Mouse (Mus musculus) heart, embryonic 12.5 days (tissue): ENCODE measurements around the gene Uqcr11. TPM values are rescaled to one million over a fixed set of nuclear protein-coding genes. Genes with fewer than 3 reads are reported as not detected.
A peak's percentile ranks its signal among the peaks of the same experiment; 100 is the strongest.

Source experiments
- ATAC-seq: fragments of 200-750 bp; cut with Nextera tagmentation; 2 replicates; pipeline ENCODE4 v1.8.0; 2017; ENCODE audit warnings: moderate TSS enrichment, moderate library complexity; ENCODE audit not compliant: insufficient number of reproducible peaks, low FRiP score
- H3K27ac ChIP-seq: fragments of 300-500 bp; sonication (generic); 2 replicates; pipeline ENCODE4 v1.5.1; 2016; ENCODE audit warnings: mild to moderate bottlenecking, moderate library complexity; ENCODE audit not compliant: poor library complexity, severe bottlenecking
- H3K27me3 ChIP-seq: fragments of 300-500 bp; sonication (generic); replicated peaks from 2 replicates; pipeline ENCODE4 v1.6.1; 2016; ENCODE audit warnings: mild to moderate bottlenecking, moderate library complexity
- H3K36me3 ChIP-seq: fragments of 300-500 bp; sonication (generic); 2 replicates; pipeline ENCODE4 v1.6.1; 2016; ENCODE audit warnings: mild to moderate bottlenecking, moderate library complexity
- H3K4me1 ChIP-seq: fragments of 300-500 bp; sonication (generic); replicated peaks from 2 replicates; pipeline ENCODE4 v1.6.1; 2016; ENCODE audit warnings: mild to moderate bottlenecking
- H3K4me2 ChIP-seq: fragments of 300-500 bp; sonication (generic); 2 replicates; pipeline ENCODE4 v1.6.1; 2016; ENCODE audit warnings: mild to moderate bottlenecking, moderate library complexity
- H3K4me3 ChIP-seq: fragments of 300-500 bp; sonication (generic); 2 replicates; pipeline ENCODE4 v1.5.1; 2016; ENCODE audit warnings: mild to moderate bottlenecking
- H3K9ac ChIP-seq: fragments of 300-500 bp; sonication (generic); 2 replicates; pipeline ENCODE4 v1.6.1; 2016; ENCODE audit warnings: mild to moderate bottlenecking, moderate library complexity
- H3K9me3 ChIP-seq: fragments of 300-500 bp; sonication (generic); replicated peaks from 2 replicates; pipeline ENCODE4 v1.6.1; 2016; ENCODE audit warnings: mild to moderate bottlenecking, moderate library complexity
- WGBS: fragments of 180-500 bp; shearing (Covaris S2); methylation state at CpG from one replicate; pipeline ENCODE4 v1.1.7; 2016; 5-methylcytosine and 5-hydroxymethylcytosine counted together
- polyA plus RNA-seq: library from polyadenylated mRNA; unstranded; fragments of >200 nt; fragmentation: Nextera tagmentation; extraction: Ambion mirVana; gene quantifications from 2 replicates; pipeline ENCODE4 v1.2.1, GENCODE M21; 2016

Uqcr11 gene
- polyA plus RNA-seq = 951 and 1,026 TPM in 2 replicates

DNA sequence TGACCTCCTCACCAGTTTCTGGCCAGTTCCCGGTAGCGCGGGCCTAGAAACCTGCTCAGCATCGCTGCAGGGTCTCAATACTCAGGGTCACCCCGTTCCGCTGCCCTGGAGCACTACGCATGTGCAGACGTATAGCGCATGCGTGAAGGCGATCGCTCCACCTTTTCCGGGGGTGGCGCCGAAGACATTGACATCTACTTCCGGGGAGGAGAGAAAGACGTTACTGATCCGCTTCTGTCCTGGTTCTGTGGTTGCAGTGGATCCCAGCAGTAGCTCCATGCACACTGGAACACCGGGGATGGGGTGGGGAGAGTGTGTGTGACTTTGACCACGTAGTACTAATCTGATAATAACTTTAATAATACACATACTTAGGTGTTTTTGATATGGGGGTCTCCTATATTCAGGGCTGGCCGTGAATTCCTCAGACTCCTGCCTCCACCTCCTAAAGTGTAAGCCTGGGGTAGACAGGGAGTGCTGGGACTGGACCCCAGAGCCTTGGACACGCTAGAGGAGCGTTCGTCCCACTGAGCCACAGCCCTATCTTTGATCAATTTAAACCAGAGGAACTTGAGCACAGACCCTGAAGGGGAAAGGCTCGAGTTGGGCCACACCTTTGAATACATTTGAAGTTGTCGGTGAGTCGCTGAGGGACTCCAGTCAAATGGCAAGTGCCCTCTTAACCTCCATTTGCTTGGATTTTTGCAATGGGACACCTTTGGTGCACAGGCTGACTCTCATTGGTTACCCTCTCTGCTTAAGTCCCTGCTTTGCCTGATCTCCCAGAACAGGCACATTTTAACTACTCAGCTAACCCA lies at the start of gene Uqcr11:
Gene Uqcr11 (minus strand): TSS at position 147 of the 818 bp plus-strand sequence.
- peak within 1 kb of the TSS; percentile 95 for H3K4me2 ChIP-seq

DNA sequence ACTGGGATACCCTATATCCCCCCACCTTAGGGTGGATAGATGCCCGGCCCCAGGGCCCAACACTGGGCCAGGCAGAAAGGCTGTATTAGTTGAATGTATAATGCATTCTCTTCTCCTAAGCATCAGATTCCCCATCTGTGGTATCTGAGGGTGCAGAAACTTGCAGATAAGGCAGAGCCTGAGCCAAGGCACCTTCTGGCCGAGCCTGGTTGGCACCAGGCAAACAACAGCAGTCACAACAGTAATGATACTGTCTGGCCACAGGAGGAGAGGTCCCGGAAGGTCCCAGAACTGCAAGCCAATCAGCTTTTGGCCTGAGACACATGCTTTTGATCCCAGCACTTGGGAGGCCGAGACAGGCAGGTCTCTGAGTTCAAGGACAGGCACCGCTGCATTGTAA lies 49.1 kb upstream of the Uqcr11 start:
- H3K27ac ChIP-seq = no peak overlapping the region
- no peak overlapping the region for H3K4me2 ChIP-seq
- H3K36me3 ChIP-seq = no peaks in the 10 kb centered on the region
- 82% methylated on average over 5 of the region's 5 CpGs for WGBS
- peaks cover under 1% of the 10 kb centered on the region; the same call in 1 of the 2 replicates for H3K4me1 ChIP-seq
- H3K9ac ChIP-seq = no peak overlapping the region
- ATAC-seq = no peak
- H3K27me3 ChIP-seq = peaks cover 24% of the 10 kb centered on the region
- H3K9me3 ChIP-seq = 0 out of 2 replicates have a peak, but pooled peaks cover 5% of the 10 kb centered on the region
- no peak overlapping the region for H3K4me3 ChIP-seq

More for the DNA sequence above, at the start of gene Uqcr11:
- H3K4me3 ChIP-seq = peak within 1 kb of the TSS; percentile 95
- peaks cover 56% of the 10 kb centered on the region for H3K36me3 ChIP-seq
- peak; percentile 82 for ATAC-seq
- H3K9ac ChIP-seq = peak within 1 kb of the TSS; percentile 95
- WGBS = under 1% methylated on average over 27 of the region's 27 CpGs
- no peaks in the 10 kb centered on the region for H3K27me3 ChIP-seq
- H3K27ac ChIP-seq = peak within 1 kb of the TSS; percentile 78
- H3K9me3 ChIP-seq = no peaks in the 10 kb centered on the region
- H3K4me1 ChIP-seq = peaks cover 32% of the 10 kb centered on the region

DNA sequence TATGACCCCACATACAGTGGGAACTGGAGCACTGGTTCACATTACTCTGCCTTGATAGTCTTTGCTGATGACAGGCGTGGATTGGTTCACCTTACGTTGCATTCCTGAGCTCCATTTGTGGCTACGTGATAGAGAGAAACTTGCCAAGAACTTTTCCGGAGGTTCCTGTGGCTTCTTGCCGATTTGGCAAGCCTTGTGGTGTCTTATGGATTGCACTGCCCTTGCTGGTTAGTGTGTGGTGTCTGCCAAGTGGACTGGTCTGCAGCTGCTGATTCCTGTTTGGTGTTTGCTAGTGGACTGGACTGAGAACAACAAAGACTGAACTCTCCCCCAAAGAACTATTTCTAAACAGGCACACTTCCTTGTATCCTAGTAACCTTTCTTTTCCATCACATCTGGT lies 48.2 kb upstream of the Uqcr11 start:
- 0 out of 2 replicates have a peak, but pooled peaks cover 8% of the 10 kb centered on the region for H3K9me3 ChIP-seq
- ATAC-seq = no peak
- H3K4me1 ChIP-seq = peaks cover 3% of the 10 kb centered on the region; the same call in 1 of the 2 replicates
- H3K27me3 ChIP-seq = peaks cover 28% of the 10 kb centered on the region
- no peak overlapping the region for H3K4me2 ChIP-seq
- no peak overlapping the region for H3K27ac ChIP-seq
- no peak overlapping the region for H3K9ac ChIP-seq
- H3K36me3 ChIP-seq = no peaks in the 10 kb centered on the region
- 81% methylated on average over 5 of the region's 5 CpGs for WGBS
- H3K4me3 ChIP-seq = no peak overlapping the region

DNA sequence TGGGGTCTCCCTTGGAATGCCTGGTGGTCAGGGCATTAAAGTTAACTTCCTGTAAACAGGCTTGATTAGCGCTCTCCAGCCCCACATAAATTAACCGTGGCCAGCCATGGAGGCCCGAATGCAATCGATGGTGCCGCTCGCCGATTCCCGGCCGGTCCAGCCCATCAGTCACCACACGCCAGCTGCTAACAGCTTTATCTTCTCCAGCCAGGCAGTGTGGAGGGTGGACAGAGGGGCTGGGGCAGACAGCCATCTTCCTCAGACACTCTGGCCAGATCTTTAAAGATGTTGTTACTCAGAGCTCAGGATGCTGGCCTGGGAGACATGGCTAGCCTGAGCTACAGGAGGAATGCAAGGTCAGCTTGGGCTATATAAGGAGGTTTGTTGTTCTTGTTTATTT lies 47.0 kb upstream of the Uqcr11 start:
- no peak overlapping the region for H3K9ac ChIP-seq
- H3K27ac ChIP-seq = peak overlapping the region; percentile 10; the same call in 1 of the 2 replicates
- peak; percentile 74 for ATAC-seq
- H3K27me3 ChIP-seq = peaks cover 33% of the 10 kb centered on the region
- H3K36me3 ChIP-seq = no peaks in the 10 kb centered on the region
- H3K4me2 ChIP-seq = no peak overlapping the region; the same call in 1 of the 2 replicates
- WGBS = 30% methylated on average over 10 of the region's 10 CpGs
- peaks cover 3% of the 10 kb centered on the region; the same call in 1 of the 2 replicates for H3K4me1 ChIP-seq
- 0 out of 2 replicates have a peak, but pooled peaks cover 8% of the 10 kb centered on the region for H3K9me3 ChIP-seq
- H3K4me3 ChIP-seq = no peak overlapping the region

DNA sequence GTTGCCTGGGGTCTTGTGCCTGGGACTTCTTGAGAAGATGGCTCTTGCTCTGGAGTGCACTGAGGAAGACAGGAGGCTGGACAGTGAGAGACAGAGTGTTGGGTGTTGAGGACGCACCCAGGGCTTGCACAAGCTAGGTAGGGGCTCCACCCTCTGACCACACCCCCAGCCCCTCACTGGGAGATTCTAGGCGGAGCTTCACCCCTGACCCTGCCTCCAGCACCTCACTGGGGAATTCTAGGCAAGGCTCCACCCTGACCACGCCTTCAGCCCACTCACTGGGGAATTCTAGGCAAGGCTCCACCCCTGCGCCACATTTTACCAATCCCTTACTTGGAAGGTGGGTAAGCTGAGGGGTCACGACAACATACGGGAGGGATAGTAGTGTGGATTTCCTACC lies 44.0 kb upstream of the Uqcr11 start:
- WGBS = 14% methylated on average over 6 of the region's 6 CpGs

DNA sequence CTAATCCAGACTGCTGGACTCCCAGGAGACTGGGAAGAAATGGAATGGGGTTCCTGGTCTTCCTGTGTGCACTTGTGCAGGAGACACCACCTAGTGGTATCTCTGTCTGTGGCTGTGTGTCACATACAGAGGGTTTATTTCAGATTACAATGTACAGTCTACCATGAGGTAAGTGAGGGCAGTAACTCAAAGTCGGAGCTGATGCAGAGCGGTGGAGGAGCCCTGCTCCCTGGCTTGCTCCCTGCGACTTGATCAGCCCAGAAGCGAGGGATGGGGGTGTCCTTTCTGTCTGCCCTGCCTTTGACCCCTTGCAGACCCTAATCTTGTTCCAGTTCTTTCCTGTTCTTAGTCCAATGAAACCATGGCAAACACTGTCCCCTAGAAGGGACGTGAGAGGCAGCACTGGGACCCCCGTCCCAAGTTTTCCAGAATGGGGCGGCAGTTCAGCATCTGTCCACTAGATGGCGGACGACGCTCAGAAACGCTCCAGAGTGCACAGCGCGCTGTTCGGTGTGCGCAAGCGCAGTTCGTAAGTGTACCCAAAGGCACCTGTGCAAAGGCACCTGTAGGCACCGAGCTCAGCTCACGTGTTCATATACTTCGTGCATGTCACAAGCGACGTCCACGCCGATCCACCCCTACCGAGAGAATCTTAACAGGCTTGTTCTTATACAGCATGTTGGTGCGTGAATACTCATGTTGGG lies 39.4 kb upstream of the Uqcr11 start:
- peaks cover 47% of the 10 kb centered on the region for H3K27me3 ChIP-seq
- H3K4me1 ChIP-seq = peaks cover 11% of the 10 kb centered on the region
- ATAC-seq = peak; percentile 35; the same call in 1 of the 2 replicates
- H3K4me2 ChIP-seq = peak overlapping the region; percentile 44
- no peak overlapping the region for H3K4me3 ChIP-seq
- WGBS = 7% methylated on average over 26 of the region's 26 CpGs
- H3K36me3 ChIP-seq = no peaks in the 10 kb centered on the region
- H3K27ac ChIP-seq = no peak overlapping the region
- H3K9ac ChIP-seq = 0 out of 2 replicates have a peak overlapping the region, but pooled peaks have one; percentile 23
- 0 out of 2 replicates have a peak, but pooled peaks cover 3% of the 10 kb centered on the region for H3K9me3 ChIP-seq

More for the DNA sequence above, 44.0 kb upstream of the Uqcr11 start:
- H3K27ac ChIP-seq = no peak overlapping the region
- peak; percentile 82 for ATAC-seq
- H3K4me3 ChIP-seq = no peak overlapping the region
- H3K9ac ChIP-seq = no peak overlapping the region
- H3K9me3 ChIP-seq = 0 out of 2 replicates have a peak, but pooled peaks cover 8% of the 10 kb centered on the region
- H3K27me3 ChIP-seq = peaks cover 49% of the 10 kb centered on the region
- H3K4me2 ChIP-seq = peak overlapping the region; percentile 21; the same call in 1 of the 2 replicates
- H3K36me3 ChIP-seq = no peaks in the 10 kb centered on the region
- peaks cover 6% of the 10 kb centered on the region; the same call in 1 of the 2 replicates for H3K4me1 ChIP-seq

DNA sequence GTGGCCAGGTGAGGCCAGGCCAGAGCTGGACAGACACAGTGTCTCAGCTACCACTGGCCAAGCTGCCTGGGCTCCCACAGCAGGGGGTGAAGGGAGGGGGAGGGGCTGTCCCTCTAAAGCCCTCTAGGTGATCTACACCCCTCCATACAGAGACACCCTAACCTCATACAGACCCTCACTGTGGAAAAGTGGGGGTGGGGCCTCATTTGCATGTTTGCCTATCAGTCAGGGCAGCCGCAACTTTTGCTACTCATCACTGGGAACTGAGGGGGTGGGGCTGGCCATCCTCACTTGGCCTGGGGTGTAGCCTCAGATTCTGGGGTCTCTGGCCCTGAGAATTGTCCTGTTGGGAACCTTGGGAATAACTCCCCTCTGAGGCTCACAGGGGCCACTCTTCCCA lies 38.4 kb upstream of the Uqcr11 start:
- 33% methylated on average over 1 of the region's 1 CpGs for WGBS
- H3K9me3 ChIP-seq = 0 out of 2 replicates have a peak, but pooled peaks cover 2% of the 10 kb centered on the region
- no peak overlapping the region for H3K9ac ChIP-seq
- H3K36me3 ChIP-seq = no peaks in the 10 kb centered on the region
- no peak overlapping the region for H3K4me3 ChIP-seq
- peak; percentile 35; the same call in 1 of the 2 replicates for ATAC-seq
- no peak overlapping the region for H3K27ac ChIP-seq
- no peak overlapping the region for H3K4me2 ChIP-seq
- H3K27me3 ChIP-seq = peaks cover 40% of the 10 kb centered on the region
- H3K4me1 ChIP-seq = peaks cover 8% of the 10 kb centered on the region

DNA sequence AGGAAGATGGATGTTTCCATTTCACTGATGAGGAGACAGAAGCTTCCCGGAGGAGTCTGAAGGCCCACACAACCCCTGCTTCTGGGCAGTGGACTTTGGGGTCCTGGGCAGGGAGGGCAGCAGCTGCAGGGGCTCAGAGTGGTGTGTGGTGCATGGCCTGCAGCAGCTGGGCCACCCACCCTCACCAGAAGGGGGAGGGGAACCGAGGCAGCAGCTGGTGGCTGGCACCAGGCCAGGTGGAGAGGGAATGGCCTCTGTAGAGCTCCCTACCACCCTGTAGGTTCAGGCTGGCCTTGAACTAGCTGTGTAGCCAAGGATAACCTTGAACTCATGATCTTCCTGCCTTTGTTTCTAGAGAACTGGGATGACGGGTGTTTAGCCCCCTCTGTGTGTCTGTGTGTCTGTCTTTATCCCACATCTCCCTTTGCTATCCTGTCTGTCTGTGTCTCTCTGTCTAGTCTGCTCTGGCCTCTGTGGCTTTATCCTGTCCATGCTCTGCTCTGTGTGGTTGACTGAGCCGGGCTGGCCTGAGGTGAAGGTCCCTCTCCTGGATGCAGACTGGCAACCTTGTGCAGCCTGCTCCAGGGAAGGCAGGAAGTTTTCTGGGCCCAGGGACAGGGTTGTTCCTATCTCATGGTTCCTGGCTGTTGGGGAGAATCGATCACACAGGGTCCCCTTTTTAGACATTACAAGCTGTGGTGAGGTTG lies 37.9 kb upstream of the Uqcr11 start:
- Histone ChIP-seq H3K9me3 (no peaks in the 10 kb centered on the region), H3K4me1 (peaks cover 8% of the 10 kb centered on the region), H3K36me3 (no peaks in the 10 kb centered on the region), H3K4me2 (no peak overlapping the region), H3K9ac (no peak overlapping the region), H3K27ac (no peak overlapping the region), H3K27me3 (peaks cover 40% of the 10 kb centered on the region), H3K4me3 (no peak overlapping the region)
- ATAC-seq = no peak
- WGBS = 42% methylated on average over 5 of the region's 5 CpGs

DNA sequence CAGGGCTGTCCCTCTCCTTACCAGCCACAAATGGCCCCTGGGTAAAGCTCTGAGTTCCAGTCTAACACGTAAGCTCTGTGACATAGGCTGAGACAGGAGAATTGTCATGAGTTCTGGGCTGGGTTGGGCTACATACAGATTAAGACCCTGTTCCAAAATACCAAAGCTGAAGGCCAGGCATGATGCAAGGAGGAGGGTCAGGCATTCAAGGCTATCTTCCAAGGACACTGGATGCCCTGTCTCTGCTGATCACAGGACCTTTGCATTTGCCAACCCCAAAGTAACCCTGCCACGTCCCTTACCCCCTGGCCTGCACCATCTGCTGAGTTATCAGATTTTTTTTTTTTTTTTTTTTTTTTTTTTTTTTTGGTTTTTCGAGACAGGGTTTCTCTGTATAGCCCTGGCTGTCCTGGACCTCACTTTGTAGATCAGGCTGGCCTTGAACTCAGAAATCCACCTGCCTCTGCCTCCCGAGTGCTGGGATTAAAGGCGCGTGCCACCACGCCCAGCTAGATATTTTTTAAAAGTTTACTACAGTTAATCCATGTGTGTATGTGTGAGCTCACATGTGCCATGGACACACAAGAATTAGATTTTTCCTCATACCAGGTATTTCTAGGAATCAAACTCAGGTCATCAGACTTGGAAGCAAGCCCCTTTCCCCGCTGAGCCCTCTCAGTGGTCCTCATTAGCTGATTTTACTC lies 37.1 kb upstream of the Uqcr11 start:
- peaks cover 8% of the 10 kb centered on the region for H3K4me1 ChIP-seq
- ATAC-seq = no peak
- no peak overlapping the region for H3K4me2 ChIP-seq
- no peak overlapping the region for H3K4me3 ChIP-seq
- H3K36me3 ChIP-seq = no peaks in the 10 kb centered on the region
- H3K9ac ChIP-seq = no peak overlapping the region
- no peaks in the 10 kb centered on the region for H3K9me3 ChIP-seq
- peaks cover 40% of the 10 kb centered on the region for H3K27me3 ChIP-seq
- 79% methylated on average over 8 of the region's 8 CpGs for WGBS
- no peak overlapping the region for H3K27ac ChIP-seq

DNA sequence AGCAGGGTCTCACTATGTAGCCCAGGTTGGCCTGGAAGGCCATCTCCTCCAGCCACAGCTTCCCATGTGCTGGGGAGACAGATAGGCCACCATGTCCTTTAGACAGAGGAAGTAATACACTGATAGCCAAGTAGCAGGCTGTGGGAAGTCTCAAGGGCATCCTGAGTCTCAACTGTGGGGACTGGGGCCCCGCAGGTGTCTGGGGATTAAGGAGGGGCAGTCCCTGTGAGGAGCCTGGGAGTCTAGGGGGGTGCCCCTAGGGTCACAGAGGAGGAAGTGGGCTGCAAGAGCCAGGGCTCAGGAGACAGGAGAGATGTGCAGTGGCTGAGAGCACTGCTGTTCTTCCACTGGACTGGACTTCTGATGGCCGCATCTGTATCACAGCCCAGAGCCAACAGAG lies 36.4 kb upstream of the Uqcr11 start:
- H3K9ac ChIP-seq = no peak overlapping the region
- WGBS = 49% methylated on average over 2 of the region's 2 CpGs
- H3K27ac ChIP-seq = no peak overlapping the region
- H3K4me2 ChIP-seq = no peak overlapping the region
- no peak overlapping the region for H3K4me3 ChIP-seq
- no peak for ATAC-seq
- H3K4me1 ChIP-seq = peaks cover 8% of the 10 kb centered on the region
- no peaks in the 10 kb centered on the region for H3K9me3 ChIP-seq
- no peaks in the 10 kb centered on the region for H3K36me3 ChIP-seq
- peaks cover 39% of the 10 kb centered on the region for H3K27me3 ChIP-seq
